Mouse (Mus musculus) layer of hippocampus, adult 9-10 months (tissue): ENCODE measurements around the gene Olfr455.

ENCODE experiments used
- DNase-seq: peaks from one replicate; pipeline ENCODE4 v3.0.0; 2022; ENCODE audit warnings: low spot score

Olfr455 gene

DNA sequence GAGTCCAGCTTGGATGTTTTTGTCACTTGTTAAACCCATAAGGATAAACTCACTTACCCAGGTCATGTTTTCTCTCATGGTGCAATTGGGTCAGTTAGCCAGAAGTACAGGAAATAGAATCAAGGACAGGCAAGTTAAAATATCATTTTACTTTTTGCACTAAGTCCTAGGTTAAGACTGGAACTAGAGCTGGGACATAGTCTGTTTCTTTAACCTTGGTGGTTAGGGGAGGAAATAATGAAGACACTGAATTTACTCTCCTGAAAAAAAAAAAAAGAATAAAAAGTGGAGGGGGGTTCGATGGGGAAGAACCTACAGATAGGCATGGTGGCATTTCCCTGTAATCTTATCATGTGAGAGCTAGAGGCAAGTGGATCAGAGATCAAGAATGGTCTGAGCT is 60.3 kb downstream of the Olfr455 start, which contains the start of gene Olfr456:
Olfr456 (minus strand) TSS at position 101 of the 400 bp plus-strand sequence.
- no peak for DNase-seq
